Mouse (Mus musculus) cerebellum, adult 2 months (tissue): ENCODE results near the gene Cxcl13.

Experiments
- CTCF ChIP-seq: fragments of 200-500 bp; IDR thresholded peaks from 2 replicates; pipeline ENCODE4 v1.5.1; 2011; ENCODE audit warnings: low read depth, mild to moderate bottlenecking, control low read depth, low read length, moderate library complexity, borderline replicate concordance; ENCODE audit not compliant: insufficient read depth
- POLR2A ChIP-seq: fragments of 200-500 bp; IDR thresholded peaks from 2 replicates; pipeline ENCODE4 v1.6.1; 2011; ENCODE audit warnings: low read length, control low read depth, borderline replicate concordance; ENCODE audit not compliant: insufficient read depth

DNA sequence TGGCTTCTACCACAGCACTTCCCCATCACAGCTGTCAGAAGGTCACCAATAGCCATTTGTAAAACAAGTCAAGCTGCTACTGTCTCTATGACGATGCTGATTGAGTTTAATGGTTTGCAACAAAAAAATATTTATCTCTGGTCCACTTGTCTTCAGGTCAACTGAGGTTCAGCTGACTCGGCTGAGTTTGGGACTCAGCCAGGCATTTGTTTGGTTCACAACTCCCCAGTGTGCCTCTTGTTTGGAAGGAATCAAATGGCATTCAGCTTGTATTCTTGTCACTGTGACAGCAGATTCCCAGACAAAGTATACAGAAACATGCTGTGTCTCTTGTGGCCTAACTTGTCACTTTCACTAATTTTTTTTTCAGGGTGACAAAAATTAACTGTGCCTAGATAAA, 9.9 kb downstream of the Cxcl13 start:
- TF ChIP-seq CTCF (no peak), POLR2A (no peak)
